Mouse (Mus musculus): ENCODE measurements around the gene Selplg.

DNA sequence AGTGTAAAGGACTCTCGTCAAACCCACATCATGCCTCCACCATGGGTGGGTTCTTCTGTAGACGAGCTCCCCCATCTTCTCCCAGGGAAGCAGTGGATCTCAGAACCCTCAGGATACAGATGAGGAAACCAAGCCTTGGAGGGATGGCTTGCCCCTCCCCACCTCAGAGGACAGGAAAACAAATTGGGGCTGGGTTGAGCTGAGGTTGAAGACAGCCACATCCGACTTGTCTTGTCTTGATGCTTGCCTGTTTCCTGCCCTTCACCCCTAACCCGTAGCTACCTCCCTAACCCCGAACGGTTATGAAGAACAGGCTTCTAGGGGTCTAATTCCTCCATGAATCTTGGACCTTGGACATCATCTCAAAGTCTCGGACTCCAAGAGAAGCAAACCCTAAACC is 6.9 kb downstream of the Selplg start:
- no peak for TF ChIP-seq CTCF (IDR thresholded peaks at IDR 0.05; ENCODE audit: low read depth)
- TF ChIP-seq EP300 (IDR thresholded peaks at IDR 0.05; ENCODE audit: low read depth) = no peak

Measured in liver, postnatal 0 days (tissue).